Mouse (Mus musculus): ENCODE measurements around the gene Lrch3. TPM values are rescaled to one million over a fixed set of nuclear protein-coding genes. Genes with fewer than 3 reads are reported as not detected.
A peak's percentile ranks its signal among the peaks of the same experiment; 100 is the strongest.

Gene Lrch3
- total RNA-seq (2014; fragmentation: Nextera tagmentation) (77.1 and 91.9 TPM in 2 replicates), total RNA-seq (2017) (31.8 and 33.1 TPM in 2 replicates), polyA plus RNA-seq (2012) (9.1 and 9.9 TPM in 2 replicates)

- Histone ChIP-seq H3K4me1 (ENCODE audit: insufficient read depth, low read depth, low read length) (peaks cover 21% of the 10 kb centered on the region), H3K4me3 (ENCODE audit: low read depth, low read length) (peak within 1 kb of the TSS; percentile 96), H3K27me3 (ENCODE audit: insufficient read depth, low read length) (no peaks in the 10 kb centered on the region), H3K36me3 (replicated peaks) (peaks cover 13% of the 10 kb centered on the region), H3K9me3 (replicated peaks) (no peaks in the 10 kb centered on the region)
- DNase-seq (ENCODE audit: low spot score) (peak; percentile 92), ATAC-seq (ENCODE audit: extremely low read depth, insufficient number of reproducible peaks, low FRiP score, poor library complexity, severe bottlenecking) (peak; percentile 28)
- TF ChIP-seq GATA1 (IDR thresholded peaks at IDR 0.05; ENCODE audit: borderline replicate concordance, low read length) (no peak), TAL1 (conservative IDR thresholded peaks at IDR 0.05; ENCODE audit: low read depth, low read length) (no peak), GATA2 (IDR thresholded peaks at IDR 0.05; ENCODE audit: borderline replicate concordance, low read depth, low read length) (no peak), POLR2AphosphoS5 (IDR thresholded peaks at IDR 0.05; ENCODE audit: insufficient replicate concordance, low read depth, low read length) (no peak), CTCF (IDR thresholded peaks at IDR 0.05; ENCODE audit: low read depth, low read length) (no peak)
Measured at GRCm38 (mm10) chr16:32913937-32914881, at the start of gene Lrch3. Lrch3 (plus strand) TSS chr16:32914100.

- Histone ChIP-seq H3K27me3 (ENCODE audit: insufficient read depth, low read length) (peaks cover 2% of the 10 kb centered on the region; the same call in 1 of the 2 replicates), H3K36me3 (replicated peaks) (peaks cover 39% of the 10 kb centered on the region), H3K9me3 (replicated peaks) (no peaks in the 10 kb centered on the region), H3K4me1 (ENCODE audit: insufficient read depth, low read depth, low read length) (peaks cover 25% of the 10 kb centered on the region), H3K4me3 (ENCODE audit: low read depth, low read length) (no peak overlapping the region)
- DNase-seq (ENCODE audit: low spot score) (no peak), ATAC-seq (ENCODE audit: extremely low read depth, insufficient number of reproducible peaks, low FRiP score, poor library complexity, severe bottlenecking) (no peak)
- TF ChIP-seq GATA1 (IDR thresholded peaks at IDR 0.05; ENCODE audit: borderline replicate concordance, low read length) (no peak), CTCF (IDR thresholded peaks at IDR 0.05; ENCODE audit: low read depth, low read length) (no peak), TAL1 (conservative IDR thresholded peaks at IDR 0.05; ENCODE audit: low read depth, low read length) (no peak), GATA2 (IDR thresholded peaks at IDR 0.05; ENCODE audit: borderline replicate concordance, low read depth, low read length) (no peak), POLR2AphosphoS5 (IDR thresholded peaks at IDR 0.05; ENCODE audit: insufficient replicate concordance, low read depth, low read length) (no peak)
Measured at GRCm38 (mm10) chr16:32865401-32865800, 48.5 kb upstream of the Lrch3 start.

- DNase-seq (ENCODE audit: low spot score) (no peak), ATAC-seq (ENCODE audit: extremely low read depth, insufficient number of reproducible peaks, low FRiP score, poor library complexity, severe bottlenecking) (no peak)
- Histone ChIP-seq H3K4me1 (ENCODE audit: insufficient read depth, low read depth, low read length) (peaks cover 25% of the 10 kb centered on the region), H3K4me3 (ENCODE audit: low read depth, low read length) (no peak overlapping the region; the same call in 1 of the 2 replicates), H3K9me3 (replicated peaks) (no peaks in the 10 kb centered on the region), H3K27me3 (ENCODE audit: insufficient read depth, low read length) (peaks cover 2% of the 10 kb centered on the region; the same call in 1 of the 2 replicates), H3K36me3 (replicated peaks) (peaks cover 31% of the 10 kb centered on the region)
- TF ChIP-seq GATA2 (IDR thresholded peaks at IDR 0.05; ENCODE audit: borderline replicate concordance, low read depth, low read length) (no peak), GATA1 (IDR thresholded peaks at IDR 0.05; ENCODE audit: borderline replicate concordance, low read length) (no peak), CTCF (IDR thresholded peaks at IDR 0.05; ENCODE audit: low read depth, low read length) (no peak), TAL1 (conservative IDR thresholded peaks at IDR 0.05; ENCODE audit: low read depth, low read length) (no peak), POLR2AphosphoS5 (IDR thresholded peaks at IDR 0.05; ENCODE audit: insufficient replicate concordance, low read depth, low read length) (no peak)
Measured at GRCm38 (mm10) chr16:32866713-32867112, 47.2 kb upstream of the Lrch3 start.

- no peaks in the 10 kb centered on the region for H3K9me3 ChIP-seq (replicated peaks)
- DNase-seq (ENCODE audit: low spot score) (peak; percentile 84), ATAC-seq (ENCODE audit: extremely low read depth, insufficient number of reproducible peaks, low FRiP score, poor library complexity, severe bottlenecking) (peak; percentile 84)
- H3K4me1 ChIP-seq (ENCODE audit: insufficient read depth, low read depth, low read length), result peaks cover 27% of the 10 kb centered on the region
- H3K4me3 ChIP-seq (ENCODE audit: low read depth, low read length), result peak overlapping the region; percentile 75
- TF ChIP-seq GATA1 (IDR thresholded peaks at IDR 0.05; ENCODE audit: borderline replicate concordance, low read length) (no peak), CTCF (IDR thresholded peaks at IDR 0.05; ENCODE audit: low read depth, low read length) (no peak), GATA2 (IDR thresholded peaks at IDR 0.05; ENCODE audit: borderline replicate concordance, low read depth, low read length) (no peak), TAL1 (conservative IDR thresholded peaks at IDR 0.05; ENCODE audit: low read depth, low read length) (no peak), POLR2AphosphoS5 (IDR thresholded peaks at IDR 0.05; ENCODE audit: insufficient replicate concordance, low read depth, low read length) (no peak)
- peaks cover 29% of the 10 kb centered on the region for H3K36me3 ChIP-seq (replicated peaks)
- peaks cover 2% of the 10 kb centered on the region; the same call in 1 of the 2 replicates for H3K27me3 ChIP-seq (ENCODE audit: insufficient read depth, low read length)
Measured at GRCm38 (mm10) chr16:32867919-32868552, 45.9 kb upstream of the Lrch3 start.

- Histone ChIP-seq H3K27me3 (ENCODE audit: insufficient read depth, low read length) (peaks cover 2% of the 10 kb centered on the region; the same call in 1 of the 2 replicates), H3K4me3 (ENCODE audit: low read depth, low read length) (no peak overlapping the region), H3K9me3 (replicated peaks) (no peaks in the 10 kb centered on the region), H3K4me1 (ENCODE audit: insufficient read depth, low read depth, low read length) (peaks cover 28% of the 10 kb centered on the region), H3K36me3 (replicated peaks) (peaks cover 10% of the 10 kb centered on the region)
- DNase-seq (ENCODE audit: low spot score), result no peak
- ATAC-seq (ENCODE audit: extremely low read depth, insufficient number of reproducible peaks, low FRiP score, poor library complexity, severe bottlenecking), result no peak
- TF ChIP-seq GATA2 (IDR thresholded peaks at IDR 0.05; ENCODE audit: borderline replicate concordance, low read depth, low read length), result no peak
- TF ChIP-seq GATA1 (IDR thresholded peaks at IDR 0.05; ENCODE audit: borderline replicate concordance, low read length), result no peak
- no peak for TF ChIP-seq TAL1 (conservative IDR thresholded peaks at IDR 0.05; ENCODE audit: low read depth, low read length)
- no peak for TF ChIP-seq CTCF (IDR thresholded peaks at IDR 0.05; ENCODE audit: low read depth, low read length)
- no peak for TF ChIP-seq POLR2AphosphoS5 (IDR thresholded peaks at IDR 0.05; ENCODE audit: insufficient replicate concordance, low read depth, low read length)
Measured at GRCm38 (mm10) chr16:32870231-32870630, 43.7 kb upstream of the Lrch3 start.
